Comparison of ENCODE assay signal across 35 mouse cellular contexts in the genomic region with DNA sequence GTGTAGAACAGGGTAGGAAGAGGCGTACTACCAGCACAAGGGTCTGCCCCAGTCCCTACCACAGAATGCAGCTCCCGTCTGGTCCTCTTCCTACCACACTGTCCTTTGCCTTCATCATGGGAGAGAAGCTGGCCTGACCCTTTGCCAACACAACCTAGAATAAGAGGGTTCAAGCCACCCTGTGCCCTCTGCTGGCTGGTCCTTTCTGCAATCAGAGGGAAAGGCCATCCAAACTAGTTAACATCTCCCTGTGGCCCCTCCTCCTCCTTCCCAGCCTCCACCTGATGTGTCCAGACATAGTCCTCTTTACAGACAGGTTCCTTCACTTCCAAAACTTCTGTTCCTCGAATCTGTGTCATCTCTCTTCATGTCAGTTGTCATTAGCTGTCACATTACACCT.
"Had no signal": no experiment of that assay in that cellular context is flagged by ENCODE, and none has a peak within 500 bp of the region (broad histone marks: within the 10 kb centered on the region; RNA-seq: fewer than 3 reads in every experiment).

No protein-coding gene starts in this region.

- H3K4me1 ChIP-seq: heart, embryonic 13.5 days; heart, embryonic 15.5 days; intestine, embryonic 15.5 days had no signal

- H3K4me2 ChIP-seq: heart, embryonic 11.5 days; heart, embryonic 12.5 days; heart, embryonic 13.5 days; heart, embryonic 15.5 days; hindbrain, embryonic 12.5 days; hindbrain, embryonic 13.5 days; hindbrain, embryonic 14.5 days; hindbrain, embryonic 15.5 days; intestine, embryonic 15.5 days; kidney, embryonic 15.5 days had no signal

- DNase-seq: heart, postnatal 10 days; heart, postnatal 14 days; heart, postnatal 36 days; heart, postnatal 4 days; kidney, adult 11 months; kidney, adult 18-20 months; kidney, adult 2 months; kidney, adult 8-10 months; kidney, adult 9 months; kidney, postnatal 10 days; kidney, postnatal 14 days; kidney, postnatal 25 days; kidney, postnatal 36 days; kidney, postnatal 4 days; layer of hippocampus, adult 9-11 months; layer of hippocampus, postnatal 36 days had no signal

- H3K27ac ChIP-seq: heart, embryonic 10.5 days; heart, embryonic 13.5 days; heart, embryonic 15.5 days; hindbrain, embryonic 10.5 days; hindbrain, embryonic 12.5 days; hindbrain, embryonic 13.5 days; hindbrain, embryonic 14.5 days; hindbrain, embryonic 15.5 days; hindbrain, postnatal 0 days; intestine, embryonic 15.5 days; kidney, embryonic 15.5 days; kidney, postnatal 0 days; layer of hippocampus, adult 2 months had no signal

- H3K9me3 ChIP-seq: heart, embryonic 10.5 days; heart, embryonic 12.5 days; heart, embryonic 13.5 days; heart, embryonic 15.5 days; hindbrain, embryonic 10.5 days; hindbrain, embryonic 12.5 days; hindbrain, embryonic 13.5 days; hindbrain, embryonic 15.5 days; intestine, embryonic 15.5 days; kidney, embryonic 15.5 days had no signal

- H3K27me3 ChIP-seq: hindbrain, embryonic 12.5 days; hindbrain, embryonic 13.5 days; hindbrain, embryonic 15.5 days; intestine, embryonic 15.5 days had no signal

- H3K36me3 ChIP-seq: heart, embryonic 10.5 days; heart, embryonic 12.5 days; heart, embryonic 13.5 days; heart, embryonic 15.5 days; hindbrain, embryonic 10.5 days; hindbrain, embryonic 12.5 days; hindbrain, embryonic 13.5 days; hindbrain, embryonic 15.5 days; intestine, embryonic 15.5 days; kidney, embryonic 15.5 days had no signal

- H3K9ac ChIP-seq: heart, embryonic 12.5 days; heart, embryonic 13.5 days; heart, embryonic 15.5 days; hindbrain, embryonic 12.5 days; hindbrain, embryonic 13.5 days; hindbrain, embryonic 14.5 days; hindbrain, embryonic 15.5 days; intestine, embryonic 15.5 days; kidney, embryonic 15.5 days had no signal

- H3K4me3 ChIP-seq: heart, embryonic 10.5 days; heart, embryonic 12.5 days; heart, embryonic 13.5 days; heart, embryonic 15.5 days; hindbrain, embryonic 10.5 days; hindbrain, embryonic 12.5 days; hindbrain, embryonic 13.5 days; hindbrain, embryonic 15.5 days; intestine, embryonic 15.5 days; kidney, embryonic 15.5 days; layer of hippocampus, adult 2 months had no signal

- ATAC-seq: hindbrain, embryonic 16.5 days; hindbrain, postnatal 0 days; inflammation-experienced regulatory T-cells, adult 6 months; intestine, embryonic 15.5 days; intestine, embryonic 16.5 days; intestine, postnatal 0 days had no signal
